ENCODE assay signal across 19 mouse cellular contexts in the genomic region with DNA sequence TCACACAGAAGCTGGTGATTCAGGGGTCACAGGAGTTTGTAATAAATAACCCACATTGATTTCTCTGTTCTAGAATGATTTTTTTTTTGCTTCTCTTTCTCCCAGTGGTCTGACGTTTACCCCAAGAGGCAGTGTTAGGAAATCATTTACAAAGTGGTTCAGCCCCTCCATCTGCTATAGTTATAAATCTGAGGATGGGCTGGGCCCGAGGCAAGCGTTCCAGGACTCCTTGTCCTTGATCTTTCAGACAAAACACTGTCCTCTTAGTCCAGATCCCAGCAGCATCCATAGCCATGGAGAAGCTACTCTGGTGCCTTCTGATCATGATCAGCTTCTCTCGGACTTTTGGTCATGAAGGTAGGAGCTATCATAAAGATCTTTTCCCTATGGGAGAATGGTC. TPM values are rescaled to one million over a fixed set of nuclear protein-coding genes. Genes with fewer than 3 reads are reported as not detected.
"Had no signal": no experiment of that assay in that cellular context is flagged by ENCODE, and none has a peak within 500 bp of the region (broad histone marks: within the 10 kb centered on the region; RNA-seq: fewer than 3 reads in every experiment).

A gene (plus strand): TSS at position 212 of the 400 bp plus-strand sequence.

- DNase-seq: kidney, adult 18-20 months; kidney, postnatal 10 days; kidney, postnatal 4 days; left cerebral cortex, postnatal 4 days; lung, adult 2 months; lung, postnatal 36 days; midbrain, embryonic 14.5 days; right cerebral cortex, postnatal 25 days; thymus, postnatal 36 days had no signal

- H3K4me3 ChIP-seq: layer of hippocampus, adult 2 months; limb, embryonic 13.5 days; midbrain, embryonic 10.5 days; neural tube, embryonic 13.5 days had no signal

- H3K4me2 ChIP-seq: limb, embryonic 13.5 days; neural tube, embryonic 13.5 days had no signal

- H3K27ac ChIP-seq: layer of hippocampus, adult 2 months; limb, embryonic 13.5 days; midbrain, embryonic 10.5 days; neural tube, embryonic 13.5 days had no signal

- H3K9ac ChIP-seq: limb, embryonic 13.5 days; neural tube, embryonic 13.5 days had no signal

- H3K9me3 ChIP-seq: limb, embryonic 13.5 days; midbrain, embryonic 10.5 days; neural tube, embryonic 13.5 days had no signal

- H3K4me1 ChIP-seq: limb, embryonic 13.5 days; midbrain, embryonic 10.5 days; neural tube, embryonic 13.5 days had no signal

- H3K36me3 ChIP-seq: limb, embryonic 13.5 days; midbrain, embryonic 10.5 days; neural tube, embryonic 13.5 days had no signal

- H3K27me3 ChIP-seq: limb, embryonic 13.5 days; neural tube, embryonic 13.5 days had no signal

- ATAC-seq: lung, postnatal 0 days had no signal

RNA-seq across cellular contexts. Expression of the gene that starts here (rescaled TPM):
- total RNA-seq: layer of hippocampus, adult 2 months; layer of hippocampus, postnatal 14 days; left cerebral cortex, adult 18-20 months; left cerebral cortex, postnatal 10 days; left cerebral cortex, postnatal 4 days; megakaryocyte progenitor cell, adult 5-6 weeks had no signal
- polyA plus RNA-seq: limb, embryonic 13.5 days; lung, adult 2 months; midbrain, embryonic 10.5 days; midbrain, embryonic 14.5 days; small intestine, adult 2 months had no signal
